Mouse (Mus musculus): ENCODE data around the gene Shisa4.
"Not testable (repeated sequence)": the region's sequence is repeated elsewhere in the genome, so short reads cannot be mapped to it uniquely, and the experiment has no call there.

Shisa4 gene

GRCm38 (mm10) chr1:135374868-135375581 lies at the start of gene Shisa4:
TSS of gene Shisa4 (minus strand) at chr1:135375237.
- DNase-seq, result peak; percentile 69

- no peak for DNase-seq
These were observed 47.7 kb upstream of the Shisa4 start for GRCm38 (mm10) chr1:135422772-135423171.

GRCm38 (mm10) chr1:135413996-135414395 lies 39.0 kb upstream of the Shisa4 start:
- no peak for DNase-seq

GRCm38 (mm10) chr1:135412130-135412529 lies 37.1 kb upstream of the Shisa4 start:
- DNase-seq, result no peak

GRCm38 (mm10) chr1:135410967-135411366 lies 35.9 kb upstream of the Shisa4 start:
- DNase-seq, result peak; percentile 45

- DNase-seq, result no peak
These were observed 33.9 kb upstream of the Shisa4 start for GRCm38 (mm10) chr1:135408973-135409372.

GRCm38 (mm10) chr1:135405356-135405755 lies 30.3 kb upstream of the Shisa4 start:
- no peak for DNase-seq

- DNase-seq, result no peak
These were observed 26.5 kb upstream of the Shisa4 start for GRCm38 (mm10) chr1:135401452-135402110.

GRCm38 (mm10) chr1:135399466-135399865 lies 24.4 kb upstream of the Shisa4 start:
- DNase-seq, result no peak

GRCm38 (mm10) chr1:135385161-135385560 lies 10.1 kb upstream of the Shisa4 start:
- DNase-seq, result no peak

- no peak for DNase-seq
These were observed 9.1 kb upstream of the Shisa4 start for GRCm38 (mm10) chr1:135384171-135384570.

GRCm38 (mm10) chr1:135381560-135381959 lies 6.5 kb upstream of the Shisa4 start:
- not testable (repeated sequence) for DNase-seq

- no peak for DNase-seq
These were observed 5.3 kb upstream of the Shisa4 start for GRCm38 (mm10) chr1:135380071-135380991.

- no peak for DNase-seq
These were observed 4.0 kb upstream of the Shisa4 start for GRCm38 (mm10) chr1:135379048-135379447.

GRCm38 (mm10) chr1:135378576-135378975 lies 3.5 kb upstream of the Shisa4 start:
- DNase-seq, result no peak

GRCm38 (mm10) chr1:135374175-135374867 lies 716 bp downstream of the Shisa4 start:
- DNase-seq, result peak; percentile 30

GRCm38 (mm10) chr1:135373171-135373677 lies 1.8 kb downstream of the Shisa4 start:
- DNase-seq, result no peak

GRCm38 (mm10) chr1:135369415-135369814 lies 5.6 kb downstream of the Shisa4 start:
- DNase-seq, result no peak

- DNase-seq, result peak; percentile 71
These were observed 6.1 kb downstream of the Shisa4 start for GRCm38 (mm10) chr1:135368982-135369381.

GRCm38 (mm10) chr1:135368245-135368644 lies 6.8 kb downstream of the Shisa4 start:
- peak; percentile 85 for DNase-seq

- DNase-seq, result no peak
These were observed 7.4 kb downstream of the Shisa4 start for GRCm38 (mm10) chr1:135367595-135367994.

GRCm38 (mm10) chr1:135367005-135367404 lies 8.0 kb downstream of the Shisa4 start:
- DNase-seq, result no peak

Data from kidney, adult 11 months (tissue).